Mouse (Mus musculus): Measurements from ENCODE around the gene Spindoc. TPM values are rescaled to one million over a fixed set of nuclear protein-coding genes. Genes with fewer than 3 reads are reported as not detected.

The Spindoc gene
- polyA plus RNA-seq, 1 experiment from 2014 or later: 17.2 TPM

- WGBS: 34% methylated on average over 3 of the region's 3 CpGs
- H3K9me3 ChIP-seq (ENCODE audit: low read length): no peaks in the 10 kb centered on the region
- DNase-seq (ENCODE audit: low spot score) (peak; percentile 64), ATAC-seq (no peak)
- H3K4me1 ChIP-seq (ENCODE audit: insufficient read depth, low read depth, low read length): peaks cover 38% of the 10 kb centered on the region
- H3K27me3 ChIP-seq (replicated peaks; ENCODE audit: insufficient read depth, low read length): no peaks in the 10 kb centered on the region
- H3K4me3 ChIP-seq (ENCODE audit: low read depth, low read length): no peak overlapping the region
- no peak overlapping the region for H3K9ac ChIP-seq (replicated peaks; ENCODE audit: low read depth)
- TF ChIP-seq CTCF (IDR thresholded peaks at IDR 0.05) (0 out of 2 replicates have a peak, but pooled peaks have one; percentile 1), EP300 (IDR thresholded peaks at IDR 0.05) (no peak)
- H3K36me3 ChIP-seq (ENCODE audit: insufficient read depth, low read length): no peaks in the 10 kb centered on the region
- H3K4me2 ChIP-seq (replicated peaks; ENCODE audit: low read depth, low read length): no peak overlapping the region
- H3K27ac ChIP-seq (ENCODE audit: low read length): peak overlapping the region; percentile 62
Measured at GRCm38 (mm10) chr19:7306968-7307367, 75.8 kb downstream of the Spindoc start.

- no peaks in the 10 kb centered on the region for H3K9me3 ChIP-seq (ENCODE audit: low read length)
- TF ChIP-seq EP300 (IDR thresholded peaks at IDR 0.05) (no peak), CTCF (IDR thresholded peaks at IDR 0.05) (no peak)
Measured at GRCm38 (mm10) chr19:7305380-7306310, 77.1 kb downstream of the Spindoc start.

GRCm38 (mm10) chr19:7304801-7305200, 78.0 kb downstream of the Spindoc start:
- Histone ChIP-seq H3K27ac (ENCODE audit: low read length) (no peak overlapping the region), H3K9me3 (ENCODE audit: low read length) (no peaks in the 10 kb centered on the region), H3K27me3 (replicated peaks; ENCODE audit: insufficient read depth, low read length) (no peaks in the 10 kb centered on the region), H3K9ac (replicated peaks; ENCODE audit: low read depth) (no peak overlapping the region), H3K4me2 (replicated peaks; ENCODE audit: low read depth, low read length) (no peak overlapping the region), H3K4me1 (ENCODE audit: insufficient read depth, low read depth, low read length) (peaks cover 29% of the 10 kb centered on the region), H3K36me3 (ENCODE audit: insufficient read depth, low read length) (no peaks in the 10 kb centered on the region), H3K4me3 (ENCODE audit: low read depth, low read length) (no peak overlapping the region)
- peak; percentile 82 for DNase-seq (ENCODE audit: low spot score)
- 50% methylated on average over 2 of the region's 2 CpGs for WGBS
- ATAC-seq: peak; percentile 47
- no peak for TF ChIP-seq CTCF (IDR thresholded peaks at IDR 0.05)
- no peak for TF ChIP-seq EP300 (IDR thresholded peaks at IDR 0.05)

More at GRCm38 (mm10) chr19:7305380-7306310, 77.1 kb downstream of the Spindoc start:
- Histone ChIP-seq H3K27me3 (replicated peaks; ENCODE audit: insufficient read depth, low read length) (no peaks in the 10 kb centered on the region), H3K4me3 (ENCODE audit: low read depth, low read length) (no peak overlapping the region), H3K36me3 (ENCODE audit: insufficient read depth, low read length) (no peaks in the 10 kb centered on the region), H3K27ac (ENCODE audit: low read length) (no peak overlapping the region), H3K4me1 (ENCODE audit: insufficient read depth, low read depth, low read length) (peaks cover 33% of the 10 kb centered on the region), H3K4me2 (replicated peaks; ENCODE audit: low read depth, low read length) (no peak overlapping the region), H3K9ac (replicated peaks; ENCODE audit: low read depth) (no peak overlapping the region)
- ATAC-seq (no peak), DNase-seq (ENCODE audit: low spot score) (no peak)
- 59% methylated on average over 10 of the region's 11 CpGs for WGBS

Small RNA genes lying within 50 kb of the gene (microRNA-seq; reads per million reads assigned to microRNA genes)
- gene Mir6991: not detected

Other genes with a start within 250 kb of the Spindoc start
- gene Otub1, start 176.7 kb downstream of the Spindoc start, polyA plus RNA-seq (2015; fragmentation: Nextera tagmentation; extraction: Ambion mirVana): 107 and 119 TPM in 2 replicates
- gene Cox8a, start 165.4 kb downstream of the Spindoc start, polyA plus RNA-seq (2015; fragmentation: Nextera tagmentation; extraction: Ambion mirVana): 889 and 976 TPM in 2 replicates
- gene Naa40, start 141.8 kb downstream of the Spindoc start, polyA plus RNA-seq (2015; fragmentation: Nextera tagmentation; extraction: Ambion mirVana): 16.6 and 17.7 TPM in 2 replicates
- 1.3 and 1.5 TPM in 2 replicates for gene Rcor2, start 115.7 kb downstream of the Spindoc start, polyA plus RNA-seq (2015; fragmentation: Nextera tagmentation; extraction: Ambion mirVana)
- gene Mark2, start 41.1 kb downstream of the Spindoc start, polyA plus RNA-seq (2015; fragmentation: Nextera tagmentation; extraction: Ambion mirVana): 29.8 and 35.9 TPM in 2 replicates
- 4.4 and 5.0 TPM in 2 replicates for gene 2700081O15Rik, start 34.6 kb upstream of the Spindoc start, polyA plus RNA-seq (2015; fragmentation: Nextera tagmentation; extraction: Ambion mirVana)
- 122 and 132 TPM in 2 replicates for gene Rtn3, start 100.3 kb upstream of the Spindoc start, polyA plus RNA-seq (2015; fragmentation: Nextera tagmentation; extraction: Ambion mirVana)
- 20.0 and 21.6 TPM in 2 replicates for gene Atl3, start 111.0 kb upstream of the Spindoc start, polyA plus RNA-seq (2015; fragmentation: Nextera tagmentation; extraction: Ambion mirVana)
- 17.9 and 19.1 TPM in 2 replicates for gene Pla2g16, start 174.5 kb upstream of the Spindoc start, polyA plus RNA-seq (2015; fragmentation: Nextera tagmentation; extraction: Ambion mirVana)
- gene Lgals12, start 224.2 kb upstream of the Spindoc start, polyA plus RNA-seq (2015; fragmentation: Nextera tagmentation; extraction: Ambion mirVana): 0.36 and 0.54 TPM in 2 replicates
- gene Hrasls5, start 229.5 kb upstream of the Spindoc start, polyA plus RNA-seq (2015; fragmentation: Nextera tagmentation; extraction: Ambion mirVana): 0.18 TPM in 1 of 2 replicates, not detected in the other